Mouse (Mus musculus): ENCODE data around the gene Pqlc3. TPM values are rescaled to one million over a fixed set of nuclear protein-coding genes. Genes with fewer than 3 reads are reported as not detected.
"Not testable (repeated sequence)": the region's sequence is repeated elsewhere in the genome, so short reads cannot be mapped to it uniquely, and the experiment has no call there.

The Pqlc3 gene
- total RNA-seq (2021) = 11.6 and 13.5 TPM in 2 replicates
- long read RNA-seq, transcript Pqlc3-201 (7 exons, 1,928 nt) = major isoform, 5 of 8 reads
- long read RNA-seq, partial matches to known transcripts = 2 of 8 reads
- long read RNA-seq, other reads (novel, unspliced or antisense) = 1 of 8 reads

DNA sequence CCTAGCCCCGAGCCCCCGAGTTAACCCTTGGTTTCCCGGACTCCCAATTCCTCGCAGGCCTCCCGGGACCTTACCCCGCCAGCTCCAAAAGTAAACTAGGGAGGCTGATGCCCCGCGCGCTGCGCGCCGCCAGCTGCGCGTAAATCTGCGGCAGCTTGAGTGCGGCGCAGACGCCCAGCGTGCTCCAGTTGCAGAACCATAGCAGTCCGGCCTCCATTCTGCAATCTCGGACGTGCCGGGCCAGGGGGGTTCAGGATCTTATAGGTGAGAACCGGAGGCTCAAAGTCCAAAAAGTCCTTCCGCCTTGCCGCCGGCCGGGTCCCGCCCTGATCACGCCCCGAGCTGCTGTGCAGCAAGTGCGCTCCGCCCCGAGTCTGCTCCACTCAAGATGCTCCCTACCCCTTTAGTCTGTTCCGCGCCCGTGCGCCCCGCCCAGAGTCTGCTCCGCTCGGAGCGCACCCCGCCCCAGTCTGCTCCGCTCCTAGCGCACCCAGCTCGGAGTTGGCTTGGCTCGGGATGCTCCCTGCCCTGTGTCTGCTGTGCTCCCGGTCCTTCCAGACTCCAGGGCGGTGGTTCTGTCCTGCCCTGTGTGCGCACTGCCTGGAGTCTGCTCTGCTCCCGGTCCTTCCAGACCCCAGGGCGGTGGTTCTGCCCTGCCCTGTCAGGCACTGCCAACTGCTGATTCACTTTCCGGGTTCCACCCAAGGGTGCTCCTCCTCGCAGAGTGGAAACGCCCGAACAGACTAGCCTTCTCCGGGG, at the start of gene Pqlc3:
Pqlc3 (minus strand) TSS at position 670 of the 759 bp plus-strand sequence.
- peak; percentile 91 for DNase-seq

DNA sequence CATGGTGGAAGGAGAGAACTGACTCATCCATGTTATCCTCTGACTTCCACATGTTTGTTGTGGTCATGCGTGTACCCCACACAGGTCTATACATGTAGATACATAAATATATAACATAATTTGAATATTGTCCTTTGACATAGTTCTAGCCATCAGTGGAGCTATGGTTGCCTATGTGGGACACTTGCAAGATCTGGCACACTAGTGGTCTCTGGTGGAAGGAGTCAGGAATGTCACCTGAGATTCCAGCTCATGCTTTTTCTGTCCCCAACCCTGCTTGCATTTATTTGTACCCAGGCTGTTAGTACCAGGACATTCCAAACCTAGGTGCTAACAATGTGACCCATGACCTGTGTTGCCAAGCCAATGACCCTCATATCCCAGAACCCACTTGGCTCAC, 49.6 kb upstream of the Pqlc3 start:
- no peak for DNase-seq

DNA sequence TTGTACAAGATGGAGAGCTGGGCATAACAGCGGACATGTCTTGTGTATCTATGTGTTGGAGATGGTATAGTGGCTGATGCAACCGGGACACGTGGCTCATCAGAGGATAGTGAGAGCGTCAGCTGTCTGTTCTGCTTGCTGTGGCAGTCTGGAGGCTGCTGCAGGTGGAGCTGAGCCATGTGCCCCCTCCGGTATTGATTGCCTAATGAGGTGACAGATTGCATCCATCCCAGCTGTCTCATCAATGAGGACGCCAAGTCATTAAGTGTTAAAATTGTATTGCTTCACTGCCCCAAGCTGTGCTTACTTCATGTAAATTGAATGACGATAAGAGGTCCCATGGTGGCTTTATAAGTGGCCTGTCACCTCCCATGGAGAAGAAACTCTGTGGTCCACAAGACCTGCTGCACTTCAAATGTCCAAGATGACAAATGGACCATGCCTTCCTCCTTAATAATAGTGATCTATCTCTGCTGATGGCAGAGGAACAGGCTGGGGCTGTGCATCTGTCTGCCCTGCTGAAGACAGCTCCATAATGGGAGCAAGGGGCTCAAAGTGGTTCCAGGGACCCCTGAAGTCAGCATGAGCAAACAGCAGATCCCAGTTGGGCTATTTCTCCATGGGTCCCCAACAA, 48.9 kb upstream of the Pqlc3 start:
- DNase-seq = no peak

DNA sequence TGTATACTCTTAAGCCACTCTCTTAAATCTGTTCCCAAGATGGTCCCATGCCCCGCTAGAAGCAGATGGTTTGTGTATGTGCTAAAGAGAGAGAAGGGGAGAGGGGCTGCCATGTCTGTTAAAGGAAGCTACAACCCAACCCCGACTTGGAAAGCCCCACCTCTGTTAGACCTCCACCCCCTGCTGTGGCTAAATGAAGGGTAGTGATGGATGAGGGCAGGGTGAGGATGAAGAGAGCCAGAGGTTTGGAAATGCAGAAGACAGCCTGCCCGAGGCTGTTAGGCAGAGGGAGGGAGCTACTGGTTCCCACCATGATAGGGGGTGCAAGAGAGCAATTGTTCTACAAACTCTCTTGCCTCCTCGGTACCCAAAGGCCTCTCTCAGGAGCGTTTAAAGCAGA, 43.1 kb upstream of the Pqlc3 start:
- DNase-seq = no peak

DNA sequence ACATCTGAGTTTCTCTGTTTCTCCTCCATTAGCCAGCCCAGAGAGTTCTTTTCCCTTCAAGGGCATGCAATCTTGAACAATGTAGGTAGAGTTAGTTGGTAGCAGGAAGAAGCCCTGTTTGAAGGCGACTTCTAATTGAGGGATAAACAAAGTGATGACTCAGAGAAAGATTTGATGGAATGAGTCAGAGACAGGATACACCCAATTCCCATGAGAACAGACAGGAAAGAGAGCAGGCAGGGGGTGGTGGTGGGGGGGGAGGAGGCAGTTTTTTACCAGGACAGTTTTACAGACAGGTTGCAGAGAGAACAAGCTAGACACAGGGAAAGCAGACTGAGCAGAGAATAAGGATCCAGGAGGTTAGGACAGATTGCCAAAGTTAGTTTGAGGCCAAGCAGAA, 40.4 kb upstream of the Pqlc3 start:
- DNase-seq = no peak

DNA sequence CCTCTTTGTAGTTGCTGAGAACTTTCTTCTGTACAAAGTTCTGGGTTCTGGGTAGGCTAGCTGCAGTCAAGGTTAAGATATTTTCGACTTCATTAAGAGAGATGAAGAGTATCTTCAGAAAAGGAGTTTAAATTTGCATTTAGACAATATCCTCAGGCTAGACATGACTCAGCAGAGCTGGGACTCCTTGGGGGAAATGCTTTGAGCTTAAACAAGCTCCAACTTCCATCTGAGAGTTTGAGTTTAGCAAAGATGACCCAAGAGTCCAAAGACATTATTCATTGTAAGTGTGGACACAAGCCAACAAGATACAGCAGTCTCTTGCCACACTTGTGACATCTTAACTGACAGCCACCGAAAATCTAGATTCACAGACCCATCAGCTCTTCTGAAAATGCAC, 39.2 kb upstream of the Pqlc3 start:
- no peak for DNase-seq

DNA sequence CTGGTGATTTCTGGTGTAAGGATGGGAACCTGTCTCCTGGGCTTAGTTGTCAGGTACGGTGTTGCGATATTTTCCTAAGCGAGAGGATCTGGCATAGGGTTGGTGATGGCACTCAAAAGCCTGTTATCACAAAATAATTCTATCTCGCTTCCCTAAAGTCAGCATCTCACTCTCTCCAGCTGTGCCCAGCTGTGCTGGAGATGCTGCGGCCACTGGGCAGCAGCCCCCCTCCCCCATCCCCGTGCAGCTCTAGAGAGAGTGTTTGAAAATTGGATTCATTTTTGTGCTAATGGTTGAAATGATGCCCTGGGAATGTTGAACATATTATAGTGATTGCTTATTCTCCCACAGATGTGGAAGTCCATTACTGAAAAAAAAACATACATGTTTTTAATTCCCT, 38.0 kb upstream of the Pqlc3 start:
- no peak for DNase-seq

DNA sequence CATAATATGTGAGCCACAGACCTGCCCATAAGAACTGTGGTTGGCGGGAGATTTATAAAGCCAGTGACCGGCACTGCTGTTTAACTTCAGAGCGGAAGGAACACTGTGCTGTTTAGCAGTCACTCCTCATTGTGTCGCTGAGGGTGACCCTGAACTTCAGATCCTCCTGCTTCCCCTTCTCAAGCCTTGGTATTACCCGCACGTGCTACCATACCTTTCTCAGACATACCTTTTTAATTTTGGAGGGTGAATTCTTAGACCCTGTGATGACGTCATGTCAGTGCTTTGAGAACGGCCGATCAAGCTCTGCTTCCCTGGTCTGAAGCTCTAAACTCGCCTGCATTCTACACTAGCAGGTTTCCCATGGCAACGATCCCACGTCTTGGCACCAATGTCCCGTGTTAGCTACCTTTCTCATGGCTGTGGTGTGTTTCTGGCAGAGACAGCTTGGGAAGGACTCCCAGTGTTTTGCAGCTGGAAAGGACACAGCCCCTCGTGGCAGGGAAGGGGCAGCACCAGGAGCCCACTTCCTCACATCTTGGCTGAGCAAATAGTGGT, 36.9 kb upstream of the Pqlc3 start:
- DNase-seq = no peak

DNA sequence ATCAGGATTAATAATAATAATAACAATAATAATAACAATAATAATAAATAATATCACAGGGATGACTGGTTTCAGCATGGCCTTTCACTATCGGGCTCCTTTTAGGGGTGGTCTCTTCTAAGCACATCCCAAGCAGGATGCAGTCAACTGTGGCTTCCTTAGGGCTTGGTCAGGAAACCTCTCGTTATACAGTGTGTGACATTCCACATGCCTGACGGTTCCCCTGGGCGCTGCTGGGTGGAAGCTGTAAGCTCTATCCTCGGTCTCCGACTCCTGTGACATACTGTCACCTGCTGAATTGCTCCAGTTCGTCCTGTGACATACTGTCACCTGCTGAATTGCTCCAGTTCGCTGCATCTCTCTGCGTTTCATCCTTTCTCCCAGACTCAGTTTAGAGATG, 36.3 kb upstream of the Pqlc3 start:
- DNase-seq = no peak

DNA sequence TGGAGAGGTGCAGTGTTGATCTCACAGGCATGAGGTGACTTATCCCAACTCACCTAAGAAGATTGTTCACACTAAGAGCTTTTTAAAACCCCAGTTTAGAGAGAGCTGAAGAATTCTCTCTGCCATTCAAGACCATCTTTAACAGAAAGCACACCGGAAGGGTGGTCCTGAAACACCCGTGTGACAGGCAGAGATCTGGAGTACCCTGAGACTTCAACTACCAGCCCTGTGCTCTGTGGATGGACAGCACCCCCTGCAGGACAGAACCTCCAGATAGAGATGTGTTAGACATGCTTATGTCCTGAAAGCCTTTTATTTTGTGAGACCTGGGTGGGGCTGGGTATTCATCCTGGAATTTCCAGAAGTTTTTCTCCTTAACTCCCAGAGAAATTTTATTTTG, 34.9 kb upstream of the Pqlc3 start:
- DNase-seq = peak; percentile 20

DNA sequence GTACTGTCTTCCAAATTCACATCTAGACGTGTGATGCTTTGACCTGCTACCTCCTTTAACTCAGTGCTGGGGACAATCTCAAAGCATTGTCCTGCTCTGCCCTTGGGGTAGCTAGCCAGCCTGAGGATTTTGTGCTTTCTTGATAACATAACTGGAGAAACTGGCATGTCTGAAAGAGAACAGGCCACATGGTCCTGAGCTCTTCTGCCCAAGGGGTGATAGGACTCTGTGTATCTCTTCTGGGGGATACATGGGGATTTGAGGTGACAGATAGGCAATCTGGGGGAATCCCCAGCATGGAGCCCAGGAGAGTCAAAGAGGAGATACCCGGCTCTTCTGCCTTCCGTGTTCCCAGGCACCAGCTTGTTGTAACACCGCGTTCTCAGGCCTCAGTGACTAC, 34.5 kb upstream of the Pqlc3 start:
- DNase-seq = no peak

DNA sequence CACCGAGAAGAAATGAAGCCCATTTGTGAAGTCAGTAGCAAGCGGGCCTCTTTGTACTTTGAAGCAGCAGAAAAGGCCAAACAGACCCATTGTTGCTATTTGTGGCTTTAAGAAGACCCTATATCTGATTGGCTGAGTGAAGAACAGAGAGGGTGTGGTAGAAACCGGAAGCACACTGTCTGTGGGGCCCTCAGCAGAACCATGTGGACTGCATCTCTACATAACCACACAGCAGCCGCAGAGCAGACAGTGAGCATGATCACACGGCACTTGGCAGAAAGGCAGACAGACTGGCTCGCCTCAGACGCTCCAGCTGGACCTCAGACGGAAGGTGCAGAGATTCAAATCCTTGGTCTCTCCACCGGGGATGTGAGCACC, 33.2 kb upstream of the Pqlc3 start:
- no peak for DNase-seq

DNA sequence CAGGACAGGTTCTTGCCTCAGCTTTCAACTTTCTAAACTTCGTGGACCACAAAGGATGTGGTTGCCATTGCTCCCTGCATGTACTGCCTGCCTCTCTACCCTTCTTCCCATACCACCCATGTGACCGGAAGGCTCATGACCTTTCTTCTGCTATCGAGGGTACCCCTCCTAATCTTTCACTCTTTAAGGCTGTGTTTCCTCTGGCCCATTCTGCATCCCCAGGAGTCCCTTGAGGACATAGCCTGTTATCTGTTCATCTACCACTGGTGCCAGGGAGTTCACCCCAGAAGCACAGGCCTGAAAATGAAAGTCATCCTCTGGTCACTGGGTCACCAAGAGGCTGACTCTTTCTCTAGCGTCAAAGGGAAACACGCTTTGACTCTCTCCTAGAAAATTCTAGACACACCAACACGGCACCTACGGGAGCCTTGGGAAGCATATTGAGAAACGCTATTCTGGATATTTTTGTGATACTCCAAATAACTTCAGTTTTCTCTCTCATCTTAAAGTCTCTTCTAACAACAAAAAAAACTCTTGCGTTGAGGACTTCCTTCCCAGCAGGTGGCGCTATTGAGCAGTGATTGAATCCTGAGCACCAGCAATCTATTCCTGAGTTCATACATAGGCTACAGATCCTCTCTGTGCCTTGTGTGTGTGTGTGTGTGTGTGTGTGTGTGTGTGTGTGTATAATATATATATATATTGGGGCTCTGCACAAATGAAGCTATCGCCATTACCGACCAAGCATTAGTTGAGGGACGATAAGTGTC, 32.7 kb upstream of the Pqlc3 start:
- peak; percentile 82 for DNase-seq

DNA sequence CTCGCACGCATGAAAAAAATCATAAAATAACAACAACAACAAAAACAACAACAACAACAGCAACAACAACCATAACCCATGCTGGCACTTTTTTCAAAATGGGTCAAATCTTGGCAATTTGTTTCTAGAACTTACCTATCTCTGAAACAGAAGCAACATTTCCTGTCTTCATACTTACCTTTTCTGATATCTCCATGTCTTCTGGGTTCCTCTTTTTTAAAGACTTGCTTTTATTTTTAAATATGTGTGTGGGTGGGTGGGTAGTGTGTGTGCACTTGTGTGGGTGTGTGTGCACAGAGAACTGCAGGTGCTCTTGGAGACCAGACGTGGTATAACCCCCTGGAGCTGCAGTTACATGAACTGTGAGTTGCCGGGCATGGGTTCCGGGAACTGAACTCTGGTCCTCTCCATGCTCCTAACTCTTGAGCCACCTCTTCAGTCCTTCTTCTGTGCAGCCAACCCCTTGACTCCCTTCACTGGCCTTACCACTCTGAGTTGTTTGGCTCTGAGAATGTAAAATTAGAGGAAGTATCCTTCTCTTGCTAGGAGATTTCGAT, 24.4 kb upstream of the Pqlc3 start:
- no peak for DNase-seq

DNA sequence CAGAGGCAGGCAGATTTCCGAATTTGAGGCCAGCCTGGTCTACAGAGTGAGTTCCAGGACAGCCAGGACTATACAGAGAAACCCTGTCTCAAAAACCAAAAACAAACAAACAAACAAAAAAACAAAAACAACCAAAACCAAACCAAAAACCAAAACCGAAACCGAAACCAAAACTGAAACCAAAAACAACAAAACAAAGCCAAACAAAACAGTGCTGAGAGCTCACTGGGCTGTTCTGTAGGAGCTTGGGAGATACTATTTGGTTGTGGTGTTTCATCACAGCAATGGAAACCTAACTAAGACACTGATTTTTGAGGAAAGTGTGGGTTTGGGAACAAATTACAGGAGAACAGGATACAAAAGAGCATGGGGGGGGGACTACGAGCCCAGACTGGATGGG, 21.9 kb upstream of the Pqlc3 start:
- no peak for DNase-seq

DNA sequence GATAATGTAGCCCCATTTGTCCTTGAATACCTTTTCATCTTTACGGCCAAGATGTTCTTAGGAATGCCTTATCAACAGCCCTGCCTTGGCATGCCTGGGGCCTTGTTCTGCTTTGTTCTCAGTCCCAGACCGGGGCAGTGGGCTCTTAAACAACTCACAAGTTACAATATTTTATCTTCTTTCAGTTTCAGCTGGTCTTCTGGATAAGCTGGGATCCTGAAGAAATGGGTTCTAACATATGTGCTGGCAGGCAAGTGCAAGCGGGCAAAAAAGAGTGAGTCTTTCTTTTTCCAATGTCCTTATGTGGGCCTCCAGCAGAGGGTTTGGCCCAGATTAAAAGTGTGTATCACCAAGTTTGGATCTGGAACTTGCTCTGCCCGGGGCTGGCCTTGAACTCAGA, 20.9 kb upstream of the Pqlc3 start:
- not testable (repeated sequence) for DNase-seq

DNA sequence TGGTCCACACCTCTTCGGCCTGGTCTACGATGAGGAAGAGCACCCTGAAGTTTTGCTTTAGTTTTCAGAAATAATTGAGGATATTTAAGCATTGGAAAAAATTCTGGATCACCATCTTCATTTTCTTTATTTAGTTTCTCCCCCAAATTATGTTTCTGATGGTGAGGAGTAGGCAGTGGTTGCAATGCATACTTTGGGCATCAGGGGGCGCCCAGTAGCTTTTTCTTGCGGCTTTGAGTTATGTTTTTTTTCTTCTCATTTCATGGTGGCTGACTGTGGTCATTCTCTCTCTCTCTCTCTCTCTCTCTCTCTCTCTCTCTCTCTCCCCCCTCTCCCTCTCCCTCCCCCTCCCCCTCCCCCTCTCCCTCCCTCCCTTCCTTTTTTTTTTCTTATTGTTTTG, 18.3 kb upstream of the Pqlc3 start:
- DNase-seq = peak; percentile 69

DNA sequence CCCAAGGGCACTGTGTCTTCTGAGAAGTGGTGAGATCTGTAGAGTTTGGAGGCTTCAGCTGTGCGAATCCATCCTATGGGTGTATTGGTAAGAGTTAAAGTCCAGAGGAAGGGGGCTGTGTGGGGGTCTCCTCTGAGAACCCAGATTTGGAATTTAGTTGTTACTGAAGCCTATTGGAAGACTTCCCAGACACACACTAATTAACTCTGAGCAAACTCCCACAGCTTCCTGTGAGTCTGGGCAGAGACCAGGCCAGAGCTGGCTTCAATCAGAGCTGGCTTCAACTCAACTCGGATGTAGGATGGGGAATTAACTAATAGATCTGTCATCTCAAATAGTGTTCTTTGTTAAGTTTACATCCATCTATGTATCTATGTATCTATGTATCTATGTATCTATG, 15.5 kb upstream of the Pqlc3 start:
- DNase-seq = no peak

DNA sequence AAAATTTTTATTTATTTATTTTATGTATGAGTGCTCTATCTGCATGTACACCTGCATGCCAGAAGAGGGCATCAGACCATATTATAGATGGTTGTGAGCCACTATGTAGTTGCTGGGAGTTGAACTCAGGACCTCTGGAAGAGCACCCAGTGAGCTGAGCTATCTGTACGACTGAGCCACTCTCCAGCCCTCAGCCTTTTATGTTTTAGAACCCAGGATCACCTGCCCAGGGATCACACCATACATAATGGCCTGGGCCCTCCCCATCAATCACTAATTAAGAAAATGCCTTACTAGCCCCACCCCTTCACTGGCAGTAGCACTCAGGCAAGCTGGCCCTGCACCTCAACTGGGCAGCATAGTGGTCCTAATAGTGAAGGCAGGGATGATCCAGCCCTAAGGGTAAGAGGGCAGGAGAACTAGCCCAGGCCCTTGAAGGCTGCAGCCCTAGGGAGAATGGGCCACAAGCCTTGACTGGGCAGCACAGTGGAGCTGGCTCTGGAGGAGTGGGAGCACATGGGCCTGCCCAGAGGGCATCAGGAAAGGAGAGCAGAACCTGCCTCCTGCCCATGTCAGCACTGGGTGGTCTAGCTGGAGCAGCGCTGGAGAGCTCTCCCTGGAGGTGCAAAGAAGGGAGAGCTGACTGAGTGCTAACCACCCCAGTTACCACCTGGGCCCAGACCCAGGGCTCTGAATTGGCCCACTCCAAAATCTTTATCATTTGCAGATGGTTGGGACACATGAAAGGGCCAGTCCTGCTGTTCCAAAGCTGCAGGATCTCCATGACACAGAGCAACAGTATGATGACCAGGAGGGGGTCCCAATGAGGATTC, 12.1 kb upstream of the Pqlc3 start:
- DNase-seq = no peak

DNA sequence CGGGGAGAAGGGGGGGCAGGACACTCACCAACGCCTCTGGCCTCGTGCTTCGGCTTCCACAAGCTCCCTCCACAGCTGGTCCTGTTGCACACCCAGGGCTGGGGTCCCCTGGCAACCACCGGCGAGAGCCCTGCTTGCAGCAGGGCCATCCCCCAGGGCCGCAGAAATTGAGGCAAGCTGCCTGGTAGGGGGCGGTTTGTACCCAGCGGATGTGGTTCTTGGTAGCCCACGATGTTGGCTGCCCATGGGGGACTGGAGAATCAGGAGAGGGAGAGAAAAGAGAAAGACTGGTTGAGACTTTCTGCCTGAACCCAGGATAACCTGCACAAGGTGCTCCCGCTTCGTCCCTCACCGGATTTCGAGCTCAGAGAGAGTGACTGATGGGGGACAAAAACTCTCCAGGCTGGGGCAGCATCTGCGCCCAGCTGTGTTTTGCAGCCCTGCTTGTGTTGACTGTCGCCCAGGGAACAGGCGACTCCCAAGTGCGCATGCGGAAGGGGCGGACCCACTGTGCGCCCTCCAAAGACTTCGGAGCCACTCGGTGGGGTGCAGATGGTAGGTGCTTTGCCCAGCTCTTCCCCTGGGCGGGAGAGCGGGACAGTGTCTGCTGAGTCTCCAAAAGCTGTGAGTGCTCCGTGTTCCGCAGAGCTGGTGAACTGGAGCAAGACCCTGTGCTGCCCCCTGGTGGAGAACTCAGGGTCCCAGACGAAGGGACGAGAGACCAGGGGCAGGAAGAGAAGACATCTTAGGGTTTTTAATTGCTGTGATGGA, 11.1 kb upstream of the Pqlc3 start, which contains the start of gene 2410004P03Rik:
2410004P03Rik (minus strand) TSS at position 628 of the 771 bp plus-strand sequence.
- peak; percentile 86 for DNase-seq

DNA sequence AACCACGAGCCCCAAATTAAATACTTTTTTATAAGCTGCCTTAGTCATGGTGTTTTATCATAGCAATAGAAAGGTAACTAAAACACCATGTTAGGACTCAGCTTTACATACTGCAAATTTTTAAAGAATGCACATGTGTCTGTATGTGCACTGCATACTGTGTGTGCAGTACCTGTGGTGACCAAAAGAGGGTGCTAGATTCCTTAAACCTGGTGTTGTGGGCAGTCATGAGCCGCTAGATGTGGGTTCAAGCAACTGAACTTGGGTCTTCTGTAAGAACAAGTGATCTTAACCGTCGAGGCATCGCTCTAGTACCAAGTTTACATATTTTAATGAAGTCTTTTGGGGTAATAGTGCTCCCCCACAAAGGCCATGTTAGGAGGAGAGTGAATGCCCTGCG, 9.3 kb upstream of the Pqlc3 start:
- DNase-seq = no peak
